Mouse (Mus musculus) liver, adult 2 months (tissue): ENCODE measurements around the gene Tex19.2.

Source experiments
- CTCF ChIP-seq: fragments of 200-500 bp; IDR thresholded peaks from 2 replicates; pipeline ENCODE4 v1.5.1; 2011; ENCODE audit warnings: low read depth, low read length, control low read depth
- POLR2A ChIP-seq: fragments of 200-500 bp; IDR thresholded peaks from 2 replicates; pipeline ENCODE4 v1.6.1; 2011; ENCODE audit warnings: low read length, control low read depth; ENCODE audit not compliant: insufficient read depth; ENCODE audit errors: extremely low read depth

- TF ChIP-seq CTCF (no peak), POLR2A (no peak)
These were observed 5.0 kb upstream of the Tex19.2 start for GRCm38 (mm10) chr11:121123438-121123837.
